Mouse (Mus musculus): Measurements from ENCODE around the gene Uqcc3.
A peak's percentile ranks its signal among the peaks of the same experiment; 100 is the strongest.
"Not testable (repeated sequence)": the region's sequence is repeated elsewhere in the genome, so short reads cannot be mapped to it uniquely, and the experiment has no call there.

The Uqcc3 gene

DNA sequence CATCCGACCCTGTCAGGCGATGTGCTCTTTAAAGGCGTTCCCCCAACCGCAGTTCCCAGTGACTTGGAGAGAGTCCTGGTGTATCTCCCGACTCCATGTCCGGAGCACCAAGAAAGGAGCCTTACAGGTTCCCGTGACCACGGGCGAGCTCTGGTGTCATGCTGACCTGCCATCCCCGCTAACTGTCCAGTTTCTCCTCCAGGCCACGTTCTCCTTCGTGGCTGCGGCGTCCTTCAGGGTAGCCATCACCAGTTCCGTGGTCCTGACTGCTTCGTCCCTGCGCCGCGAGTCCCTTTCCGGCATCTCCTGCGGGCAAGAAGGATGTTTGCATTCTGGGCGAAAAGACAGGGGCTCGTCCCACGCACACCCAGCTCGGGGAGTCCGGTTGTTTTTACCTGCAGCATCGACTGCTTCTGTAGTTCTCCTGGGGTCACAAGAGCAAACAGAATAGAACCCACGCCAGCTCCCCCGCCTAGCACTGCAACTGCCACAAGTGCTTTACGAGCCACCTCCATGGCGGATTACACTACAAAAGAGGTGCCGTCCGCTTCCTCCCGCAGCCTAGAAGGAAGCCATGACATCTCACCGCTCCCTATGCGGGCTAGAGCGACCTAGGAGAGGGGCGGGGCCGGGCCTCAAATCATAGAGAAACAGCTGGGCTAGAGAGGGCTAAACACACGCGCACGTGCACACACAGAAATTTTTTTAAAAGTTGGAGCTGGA, at the start of gene Uqcc3:
TSS of gene Uqcc3 (minus strand) at position 613 of the 723 bp plus-strand sequence.
- peak; percentile 89 to 91 for DNase-seq (ENCODE audit: low spot score in 2 of 2)

DNA sequence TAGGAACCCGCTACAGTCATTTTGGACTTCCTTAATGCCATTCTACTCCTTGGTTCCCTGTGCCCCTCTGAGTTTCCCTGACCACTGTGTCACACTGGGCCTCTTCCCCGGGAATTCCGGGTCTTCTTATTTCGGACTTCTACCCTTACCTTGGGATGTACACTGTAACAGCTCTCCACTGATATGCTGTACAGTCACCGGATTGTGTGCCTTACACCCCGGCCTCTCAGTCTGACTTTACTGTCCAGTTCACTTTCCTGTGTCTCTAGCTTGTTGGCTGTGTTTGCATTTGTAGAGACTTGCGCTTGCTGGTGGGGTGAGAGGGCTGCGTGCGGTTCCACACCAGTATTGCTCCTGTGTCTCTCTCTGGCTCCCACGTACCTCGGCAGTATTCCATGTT, 49.4 kb upstream of the Uqcc3 start:
- DNase-seq (ENCODE audit: low spot score in 2 of 2): no peak

DNA sequence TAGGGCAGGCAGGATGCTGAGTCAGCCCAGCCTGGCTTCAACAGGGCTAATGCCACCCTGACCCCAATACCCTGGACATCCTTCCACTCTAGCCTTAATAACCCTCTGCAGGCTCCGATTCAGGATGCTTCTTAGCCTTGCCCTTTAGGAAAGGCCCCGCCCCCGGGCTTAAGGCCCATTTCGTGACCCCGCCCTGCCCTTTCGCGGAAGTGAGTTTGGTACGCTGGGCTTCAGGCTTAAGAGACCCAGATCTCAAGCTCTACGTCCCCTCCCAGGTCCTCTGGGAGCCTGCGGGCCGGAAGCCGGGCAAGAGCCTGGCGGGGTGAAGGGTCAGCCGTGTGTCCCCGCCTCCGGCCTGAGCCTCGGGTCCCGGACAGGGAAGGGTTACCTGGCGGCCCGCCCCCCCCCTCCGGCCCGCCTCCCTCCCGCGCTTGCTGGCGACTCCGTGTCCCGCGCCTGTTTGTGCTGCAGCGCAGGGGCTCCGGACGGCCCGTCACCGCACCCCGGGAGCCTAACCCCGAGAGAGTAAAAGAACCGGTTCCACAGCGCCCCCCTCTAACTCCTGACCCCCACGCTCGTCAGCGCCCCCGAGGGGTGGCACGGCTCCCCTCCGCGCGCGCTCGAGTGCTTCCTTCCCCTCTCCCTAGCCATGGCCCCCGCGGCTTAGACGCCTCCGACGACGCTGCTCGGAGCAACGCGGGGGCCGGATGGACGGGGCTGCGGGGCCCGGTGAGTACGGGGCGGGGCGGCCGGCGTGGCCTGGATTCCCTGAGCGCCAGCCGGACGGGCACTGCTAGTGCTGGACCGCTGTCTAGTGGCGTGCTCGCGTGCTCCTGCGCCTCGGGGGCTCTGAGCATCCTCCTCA, 48.7 kb upstream of the Uqcc3 start, which contains the start of the genes Rom1 and Eml3:
TSS of gene Rom1 (minus strand) at position 133 of the 865 bp plus-strand sequence.
TSS of gene Eml3 (plus strand) at position 329 of the 865 bp plus-strand sequence.
- DNase-seq (ENCODE audit: low spot score in 2 of 2): peak; percentile 90 to 94

- DNase-seq (ENCODE audit: low spot score in 2 of 2): peak in 1 of 2 experiments; percentile 25
These were observed 48.0 kb upstream of the Uqcc3 start for GRCm38 (mm10) chr19:8928689-8929223.

GRCm38 (mm10) chr19:8927891-8928525, 47.3 kb upstream of the Uqcc3 start:
- DNase-seq (ENCODE audit: low spot score in 2 of 2): no peak

DNA sequence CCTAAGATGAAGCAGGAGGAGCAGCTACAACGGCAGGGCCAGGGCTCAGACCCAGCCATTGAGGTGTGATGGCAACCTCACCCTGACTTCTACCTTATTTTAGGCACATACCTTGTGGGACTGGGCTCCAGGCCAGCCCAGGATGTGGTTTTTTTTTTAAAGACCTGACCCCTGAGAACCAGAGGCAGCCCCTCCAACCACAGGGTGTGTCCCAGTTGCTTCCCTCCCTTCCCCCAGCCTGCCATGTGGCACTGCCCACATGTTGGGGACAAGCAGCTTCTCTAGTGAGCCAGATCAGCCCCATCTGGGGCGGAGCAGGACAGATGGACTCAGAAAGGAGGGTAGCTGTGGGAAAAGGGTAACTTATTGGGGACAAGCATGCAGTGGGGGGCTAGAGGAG, 46.0 kb upstream of the Uqcc3 start:
- DNase-seq (ENCODE audit: low spot score in 2 of 2): peak; percentile 57 to 63

GRCm38 (mm10) chr19:8921741-8922140, 41.0 kb upstream of the Uqcc3 start:
- no peak for DNase-seq (ENCODE audit: low spot score in 2 of 2)

DNA sequence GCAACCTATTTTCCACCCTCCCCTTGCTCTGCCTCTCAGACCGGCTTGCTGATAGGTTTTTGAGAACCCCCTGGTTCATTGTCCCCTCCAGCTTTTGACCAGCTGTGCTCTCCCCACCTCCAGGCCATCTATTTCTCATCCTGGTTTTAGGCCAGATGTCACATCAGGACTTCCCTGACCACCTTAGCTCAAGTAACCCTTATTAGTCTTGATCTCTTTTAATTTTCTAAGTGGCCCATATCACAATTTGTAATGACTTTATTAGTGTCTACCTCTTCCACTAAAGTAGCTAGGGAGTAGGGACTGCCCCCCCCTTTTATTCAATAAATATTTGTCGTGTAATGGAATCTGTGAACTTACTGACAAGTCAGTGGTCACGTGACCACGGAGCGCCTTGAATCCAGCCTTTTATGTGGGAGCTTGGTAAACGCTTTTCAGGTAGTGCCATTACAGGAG, 40.1 kb upstream of the Uqcc3 start:
- no peak for DNase-seq (ENCODE audit: low spot score in 2 of 2)

GRCm38 (mm10) chr19:8920073-8920736, 39.5 kb upstream of the Uqcc3 start, which contains the start of gene B3gat3:
Gene B3gat3 (plus strand): TSS chr19:8920374.
- DNase-seq (ENCODE audit: low spot score in 2 of 2): peak; percentile 87 to 90

DNA sequence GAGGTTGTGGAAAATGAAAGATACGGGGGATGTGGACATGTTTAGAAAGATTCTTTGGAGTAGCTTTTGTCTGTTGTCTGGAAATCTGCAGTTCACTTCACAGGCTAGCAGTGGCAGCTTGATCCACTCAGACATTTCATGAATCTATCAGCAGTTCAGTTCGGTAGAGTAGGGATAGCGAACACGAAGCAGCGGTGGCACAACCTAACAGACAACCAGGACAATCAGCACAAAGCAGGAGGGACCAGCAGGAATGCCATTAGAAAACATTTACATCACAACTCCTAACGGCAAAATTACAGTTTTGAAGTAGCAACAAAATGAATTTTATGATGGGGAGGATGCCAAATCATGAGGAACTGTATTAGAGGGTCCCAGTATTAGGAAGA, 39.0 kb upstream of the Uqcc3 start:
- DNase-seq (ENCODE audit: low spot score in 2 of 2): no peak

DNA sequence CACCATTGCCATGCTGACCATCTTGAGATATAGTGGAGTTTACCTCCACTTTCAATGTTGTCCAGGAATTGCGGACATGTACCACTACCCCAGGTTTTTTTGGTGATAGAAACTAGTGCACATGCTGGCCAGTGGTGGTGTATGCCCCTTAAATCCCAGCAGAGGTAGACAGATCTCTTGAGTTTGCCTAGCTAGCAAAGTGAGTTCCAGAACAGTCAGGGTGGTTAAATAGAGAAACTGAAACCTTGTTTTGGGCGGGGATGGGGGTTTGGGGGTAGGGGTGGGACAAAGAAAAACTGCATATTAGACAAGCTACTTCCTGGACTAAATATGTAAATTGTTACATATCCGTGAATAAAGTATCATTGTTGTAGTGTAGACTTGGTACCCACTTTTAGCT, 38.3 kb upstream of the Uqcc3 start:
- DNase-seq (ENCODE audit: low spot score in 2 of 2): no peak

DNA sequence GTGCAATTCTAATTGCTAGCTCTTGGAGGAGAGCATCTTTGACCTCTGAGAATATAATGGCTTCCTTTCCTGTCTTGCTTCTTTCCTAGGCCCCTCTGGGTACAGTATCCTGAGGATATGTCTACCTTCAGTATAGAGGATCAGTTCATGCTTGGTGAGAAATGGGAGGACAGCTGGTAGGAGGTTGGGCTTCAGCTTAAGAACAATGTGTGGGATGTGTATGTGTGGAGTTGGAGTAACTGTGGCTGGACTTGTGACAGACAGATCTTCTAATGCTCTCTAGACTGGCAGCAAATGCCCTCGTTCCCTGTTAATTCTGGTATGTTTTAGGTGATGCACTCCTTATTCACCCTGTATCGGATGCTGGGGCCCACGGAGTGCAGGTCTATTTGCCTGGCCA, 33.5 kb upstream of the Uqcc3 start:
- no peak for DNase-seq (ENCODE audit: low spot score in 2 of 2)

DNA sequence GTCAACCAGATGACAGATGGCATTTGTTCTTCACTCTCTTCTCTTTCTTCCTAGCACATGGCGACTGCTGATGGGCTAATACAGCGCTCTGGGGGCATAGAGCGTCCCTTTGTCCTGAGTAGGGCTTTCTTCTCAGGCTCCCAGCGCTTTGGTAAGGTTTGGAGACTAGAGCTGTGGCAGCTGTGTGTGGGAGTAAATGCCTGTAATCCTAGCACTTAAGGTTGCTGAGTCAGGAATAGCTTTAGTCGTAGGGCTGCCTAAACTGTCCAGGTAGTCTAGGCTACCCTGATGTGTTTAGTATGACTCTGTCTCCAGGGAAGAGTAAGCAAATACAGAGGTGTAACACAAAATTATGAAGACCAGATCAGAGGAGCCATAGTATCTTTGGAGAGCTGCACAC, 31.1 kb upstream of the Uqcc3 start:
- DNase-seq (ENCODE audit: low spot score in 2 of 2): no peak

DNA sequence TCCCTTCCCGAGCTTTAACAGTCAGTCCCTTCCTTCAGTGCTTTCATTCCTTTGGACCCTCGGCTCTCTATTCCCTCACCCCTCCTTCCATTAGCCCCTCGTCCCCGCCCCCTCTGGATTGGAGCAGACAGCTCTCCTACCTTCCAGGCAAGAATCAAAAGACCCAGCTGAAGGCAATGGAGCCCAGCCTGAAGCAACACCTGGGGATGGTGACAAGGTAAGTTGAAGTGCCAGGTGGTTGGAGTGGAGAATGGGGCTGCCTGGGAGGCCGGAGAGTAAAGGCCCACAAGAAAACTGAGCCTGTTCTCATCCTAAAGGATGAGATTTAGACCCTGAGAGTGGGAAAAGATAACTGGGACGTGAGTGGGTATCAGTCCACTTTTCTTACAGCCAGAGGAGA, 27.8 kb upstream of the Uqcc3 start:
- DNase-seq (ENCODE audit: low spot score in 2 of 2): no peak

DNA sequence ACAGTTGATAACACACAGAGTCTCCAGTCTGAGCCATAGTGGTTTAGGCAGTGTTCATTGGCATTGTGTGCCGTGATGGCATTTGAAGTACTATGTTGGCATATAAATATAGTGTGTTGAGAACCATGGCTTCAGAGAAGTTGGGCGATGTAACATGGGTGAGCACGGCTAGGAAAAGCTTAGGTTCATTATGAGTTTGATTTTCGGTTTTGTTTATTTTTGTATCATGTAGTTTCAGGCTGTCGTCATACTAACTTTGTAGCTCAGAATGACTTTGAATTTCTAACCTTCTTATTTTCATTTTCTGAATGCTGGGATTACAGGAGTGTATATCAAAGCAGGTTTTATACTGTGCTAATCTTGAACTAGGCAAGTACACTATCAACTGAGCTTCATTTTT, 22.7 kb upstream of the Uqcc3 start:
- DNase-seq (ENCODE audit: low spot score in 2 of 2): no peak

DNA sequence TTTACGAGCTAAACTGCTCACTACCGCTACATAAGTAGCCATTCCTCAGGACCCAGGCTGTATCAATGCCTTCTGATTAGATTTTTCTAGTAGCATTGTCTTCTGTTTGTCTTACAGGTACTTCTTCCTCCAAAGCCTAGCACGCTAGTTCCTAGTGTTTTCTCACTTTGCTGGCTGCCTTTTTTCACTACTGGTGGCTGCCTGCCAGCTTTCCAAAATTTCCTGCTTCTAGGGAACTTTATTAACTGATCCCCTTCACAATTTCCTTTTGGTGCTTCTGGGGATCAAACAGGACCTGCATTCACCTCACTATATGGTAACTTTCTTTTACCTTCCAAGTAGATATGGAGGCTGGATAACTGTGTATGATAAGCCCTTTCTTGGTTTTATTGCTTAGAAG, 18.4 kb upstream of the Uqcc3 start:
- no peak for DNase-seq (ENCODE audit: low spot score in 2 of 2)

DNA sequence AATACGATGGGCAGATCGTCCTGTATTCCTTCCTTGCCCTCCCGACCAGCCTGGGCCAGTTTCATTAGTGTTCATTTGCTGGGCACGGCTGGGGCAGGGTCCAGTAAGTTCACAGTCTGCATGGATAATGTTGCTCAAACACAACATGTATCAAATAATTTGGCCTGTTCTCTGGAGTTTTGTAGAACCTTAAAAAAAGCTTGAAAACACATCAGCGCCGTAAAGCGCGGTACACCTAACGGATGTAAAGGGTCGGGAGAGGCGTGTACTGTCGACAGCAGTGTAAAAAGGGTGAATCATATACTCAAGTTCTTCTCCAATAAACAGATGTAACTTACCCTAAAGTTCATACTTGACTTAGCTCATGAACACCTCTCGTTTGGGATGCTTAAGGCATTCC, 17.9 kb upstream of the Uqcc3 start:
- DNase-seq (ENCODE audit: low spot score in 2 of 2): no peak

DNA sequence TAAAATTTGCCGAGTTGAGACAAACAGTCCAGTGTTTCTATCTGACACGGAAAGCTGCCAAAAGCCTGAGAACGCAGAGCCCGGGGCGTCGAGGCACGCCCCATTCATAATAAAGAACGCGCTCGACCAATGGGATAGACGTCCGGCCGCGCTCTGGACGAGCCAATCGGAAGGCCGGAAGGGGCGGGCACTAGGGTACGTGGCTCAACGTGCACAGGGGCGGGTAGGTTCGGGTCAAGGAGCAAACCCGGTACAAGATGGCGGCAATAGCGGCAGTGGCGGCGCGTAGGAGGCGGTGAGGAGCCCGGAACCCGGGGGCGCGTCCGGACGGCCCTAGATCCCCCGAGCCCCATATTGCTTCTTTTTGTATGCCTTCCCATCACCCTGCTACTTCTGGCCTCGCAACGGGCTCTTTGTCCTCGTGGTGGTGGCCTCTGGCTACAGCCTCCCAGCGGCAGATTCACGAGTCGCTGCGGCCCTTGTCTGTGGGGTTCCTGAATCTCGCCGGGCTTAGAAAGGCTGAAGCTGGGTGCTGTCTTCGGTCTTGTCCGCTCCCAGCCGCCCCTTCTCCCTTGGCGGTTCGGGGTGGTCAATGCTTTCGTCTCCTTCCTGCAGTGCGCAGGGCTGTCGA, 17.3 kb upstream of the Uqcc3 start, which contains the start of gene Ganab:
TSS of gene Ganab (plus strand) at position 207 of the 631 bp plus-strand sequence.
- DNase-seq (ENCODE audit: low spot score in 2 of 2): peak; percentile 96 to 98

DNA sequence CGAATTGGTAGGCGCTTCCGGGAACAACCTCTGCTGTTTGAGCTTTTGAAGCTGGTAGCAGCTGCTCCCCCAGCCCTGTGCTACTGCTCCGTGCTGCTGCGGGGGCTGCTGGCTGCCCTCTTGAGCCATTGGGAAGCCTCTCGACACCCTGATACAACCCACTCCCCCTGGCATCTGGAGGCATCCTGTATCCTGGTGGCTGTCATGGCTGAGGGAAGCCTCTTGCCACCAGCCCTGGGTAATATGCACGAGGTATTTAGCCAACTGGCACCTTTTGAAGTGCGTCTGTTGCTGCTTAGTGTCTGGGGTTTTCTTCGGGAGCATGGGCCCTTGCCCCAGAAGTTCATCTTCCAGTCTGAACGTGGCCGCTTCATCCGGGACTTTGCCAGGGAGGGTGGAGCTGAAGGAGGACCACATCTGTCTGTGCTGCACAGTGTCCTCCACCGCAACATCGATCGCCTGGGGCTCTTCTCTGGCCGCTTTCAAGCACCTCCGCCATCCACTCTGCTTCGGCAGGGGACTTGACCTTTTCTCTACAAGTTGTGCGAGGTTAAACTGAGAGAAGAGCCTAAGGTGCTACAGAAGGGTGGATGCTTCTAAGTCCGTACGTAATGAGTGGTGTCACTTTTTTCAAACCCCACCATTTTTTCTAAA, 16.6 kb upstream of the Uqcc3 start:
- DNase-seq (ENCODE audit: low spot score in 2 of 2): not testable (repeated sequence)

GRCm38 (mm10) chr19:8896231-8896630, 15.5 kb upstream of the Uqcc3 start:
- DNase-seq (ENCODE audit: low spot score in 2 of 2): not testable (repeated sequence)

Measured in spleen, postnatal 36 days (tissue).